Mouse (Mus musculus) layer of hippocampus, adult 18-20 months (tissue): ENCODE data around the gene Pnpo. TPM values are rescaled to one million over a fixed set of nuclear protein-coding genes. Genes with fewer than 3 reads are reported as not detected.
A peak's percentile ranks its signal among the peaks of the same experiment; 100 is the strongest.

Experiments used
- DNase-seq, 2 experiments: peaks; one replicate each; pipeline ENCODE4 v3.0.0; 2022; ENCODE audit warnings: low spot score in 2 of 2
- total RNA-seq, 2 experiments: library from RNA; stranded (reverse); gene quantifications; 2 replicates each; pipeline ENCODE4 v1.2.3; 2021

Gene Pnpo
- total RNA-seq, 2 experiments from 2014 or later, result 34.2 to 35.0 TPM

DNA sequence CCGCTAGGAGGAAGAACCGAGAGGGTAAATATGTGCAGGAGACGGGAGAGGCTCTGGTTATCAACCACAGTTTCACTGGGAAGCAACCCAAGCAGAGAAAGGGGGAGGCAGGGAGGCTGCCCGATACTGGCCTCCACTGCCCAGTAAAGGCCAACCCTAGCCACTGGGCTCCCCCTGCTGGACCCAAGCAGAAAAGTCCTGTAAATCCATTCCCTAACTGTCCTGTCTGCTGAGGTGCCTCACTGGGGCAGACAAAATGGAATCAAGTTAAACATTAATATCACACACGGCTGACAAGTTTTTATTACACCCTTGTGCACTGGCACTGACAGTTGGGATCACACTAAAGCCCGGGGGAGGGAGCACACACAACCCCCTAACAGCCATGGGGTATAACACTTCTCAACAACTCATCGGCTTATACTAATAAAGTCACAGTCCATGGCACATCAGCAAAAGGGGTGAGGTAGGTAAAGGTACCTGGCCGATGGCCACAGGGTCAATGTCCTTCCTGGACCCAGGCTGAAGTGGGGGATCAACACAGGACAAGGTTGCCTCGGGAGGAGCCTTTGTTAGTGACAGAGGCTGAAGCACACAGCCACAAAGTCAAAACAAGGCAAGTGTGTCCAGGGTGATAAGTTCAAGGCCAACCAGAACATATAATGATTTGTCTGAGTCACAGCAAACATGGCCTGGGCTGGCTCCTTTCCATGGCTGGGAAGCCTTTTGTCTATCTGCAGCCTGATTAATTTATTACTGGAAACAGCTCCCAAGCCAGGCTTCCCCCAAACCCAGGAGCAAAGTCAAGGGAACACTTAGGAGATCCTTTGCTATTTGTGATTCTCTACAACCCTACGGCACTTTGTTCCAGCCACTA, 6.0 kb downstream of the Pnpo start:
- no peak for DNase-seq

DNA sequence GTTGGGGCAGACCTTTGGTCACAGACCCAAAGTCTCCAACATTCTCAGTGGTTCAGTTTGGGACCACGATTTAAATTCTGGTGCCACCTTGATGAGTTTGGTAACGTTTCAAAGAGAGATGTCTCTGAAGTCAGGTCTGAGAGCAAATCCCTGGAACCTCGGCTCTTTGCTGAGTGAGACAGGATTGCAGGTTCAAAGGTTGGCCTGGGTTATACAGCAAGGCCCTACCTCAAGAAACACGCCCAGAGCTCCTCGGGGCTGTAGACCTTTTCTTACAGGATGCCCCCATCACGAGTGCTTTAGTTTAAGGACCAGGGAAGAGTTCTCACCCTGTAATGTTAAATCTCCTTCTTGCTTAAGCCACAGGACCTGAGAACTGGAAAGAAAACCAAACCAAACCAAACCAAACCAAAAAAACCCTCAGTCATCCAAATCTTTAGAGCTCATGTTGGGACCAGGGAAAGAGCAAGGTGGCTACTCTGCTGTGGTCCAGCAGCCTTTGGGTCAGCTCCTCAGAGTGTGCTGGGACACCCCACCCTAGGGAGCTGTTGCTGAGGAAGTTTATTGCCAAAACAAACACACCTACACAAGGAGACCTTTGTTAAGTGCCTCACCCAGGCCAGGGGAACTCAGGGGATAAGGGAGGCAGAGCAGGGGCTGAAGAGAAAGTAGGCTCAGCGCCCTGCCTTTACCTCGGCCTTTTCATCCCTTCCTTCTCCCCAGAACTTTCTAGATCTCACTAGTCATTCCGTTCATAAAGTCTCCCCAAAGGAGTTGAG, 7.7 kb downstream of the Pnpo start:
- no peak for DNase-seq

DNA sequence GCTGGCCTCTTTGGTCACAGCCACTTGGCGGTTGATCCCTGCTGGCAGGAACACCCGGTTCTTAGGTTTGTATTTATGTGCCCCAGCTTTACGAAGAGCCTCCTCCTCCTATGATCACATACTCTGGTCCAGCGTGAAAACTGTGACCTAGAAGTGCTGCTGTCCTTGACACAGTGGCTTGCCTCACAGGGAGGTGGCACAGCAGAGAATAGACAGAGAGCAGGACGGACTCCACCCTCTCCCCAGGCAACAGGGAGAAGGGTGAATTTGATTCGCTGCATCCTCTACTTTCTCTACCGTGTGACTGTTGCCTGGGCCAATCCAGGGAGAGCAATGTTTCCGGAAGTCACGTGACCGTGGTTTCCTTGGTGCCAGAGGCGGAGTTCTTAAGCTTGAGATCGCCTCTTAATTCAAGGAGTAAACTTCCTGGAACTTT, 8.8 kb downstream of the Pnpo start:
- peak in 1 of 2 experiments; percentile 57 for DNase-seq

DNA sequence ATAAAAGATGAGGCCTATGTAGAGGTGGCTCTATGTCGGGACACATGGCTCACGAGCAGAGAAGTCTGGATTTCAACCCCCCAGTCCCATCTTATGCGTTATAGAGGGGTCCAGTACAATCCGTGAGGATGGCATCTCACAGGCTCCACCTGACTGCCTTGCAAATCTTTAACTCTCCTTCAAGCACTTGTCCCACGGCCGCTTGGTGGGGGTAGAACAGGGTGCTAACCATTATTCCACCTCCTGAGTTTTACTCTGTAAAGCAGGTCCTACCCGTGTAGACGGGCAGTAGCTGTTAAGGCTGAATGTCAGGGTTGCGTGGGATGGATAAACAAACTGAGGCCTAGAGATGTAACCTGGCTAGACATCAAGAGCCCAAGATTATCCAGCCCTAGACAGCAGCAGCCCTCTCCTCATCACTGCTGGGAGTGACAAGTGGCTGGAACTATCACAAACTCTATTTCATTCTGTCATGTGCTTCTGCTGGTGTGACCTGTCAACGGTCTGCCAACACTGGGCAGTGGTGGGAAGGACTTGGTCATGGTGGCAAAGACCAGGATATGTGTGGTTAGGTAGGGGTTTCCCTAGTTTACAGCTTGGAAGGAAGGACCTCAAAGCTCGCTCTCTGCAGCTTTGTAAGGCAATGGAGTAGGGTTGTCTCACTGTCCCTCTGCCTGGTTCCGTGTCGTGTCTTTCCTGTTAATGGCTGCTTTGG, 10.1 kb downstream of the Pnpo start:
- no peak for DNase-seq

DNA sequence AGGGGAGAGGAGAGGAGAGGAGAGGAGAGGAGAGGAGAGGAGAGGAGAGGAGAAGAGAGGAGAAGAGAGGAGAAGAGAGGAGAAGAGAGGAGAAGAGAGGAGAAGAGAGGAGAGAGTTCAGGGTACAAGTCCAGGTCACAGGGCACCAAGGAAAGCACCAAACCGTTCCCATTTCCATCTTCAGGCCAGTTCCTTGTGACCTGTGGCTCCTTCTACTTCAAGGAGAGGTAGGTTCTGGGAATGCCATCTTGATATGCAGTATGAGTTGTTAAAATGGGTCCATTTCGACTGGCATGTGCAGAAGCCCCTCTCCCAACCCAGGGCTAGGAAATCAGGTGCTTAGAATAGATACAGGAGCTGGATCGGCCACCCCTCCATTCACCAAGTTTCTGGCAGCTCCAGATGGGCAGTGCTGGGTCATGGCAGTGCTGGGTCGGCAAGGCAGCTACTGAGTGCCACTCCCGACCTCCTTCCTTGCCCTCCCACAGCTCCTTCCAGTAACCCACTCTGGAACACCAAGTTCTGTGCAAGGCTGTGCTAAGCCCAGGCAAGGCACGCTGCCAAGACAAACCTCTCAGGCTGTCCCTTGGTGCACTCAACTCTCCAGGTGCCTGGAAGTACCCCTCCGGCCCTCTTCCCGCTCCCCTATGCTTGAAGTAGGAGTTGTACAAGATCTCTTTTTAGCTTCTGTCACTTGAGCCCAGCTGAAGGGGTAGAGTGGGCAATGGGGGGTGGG, 12.3 kb downstream of the Pnpo start:
- no peak for DNase-seq

DNA sequence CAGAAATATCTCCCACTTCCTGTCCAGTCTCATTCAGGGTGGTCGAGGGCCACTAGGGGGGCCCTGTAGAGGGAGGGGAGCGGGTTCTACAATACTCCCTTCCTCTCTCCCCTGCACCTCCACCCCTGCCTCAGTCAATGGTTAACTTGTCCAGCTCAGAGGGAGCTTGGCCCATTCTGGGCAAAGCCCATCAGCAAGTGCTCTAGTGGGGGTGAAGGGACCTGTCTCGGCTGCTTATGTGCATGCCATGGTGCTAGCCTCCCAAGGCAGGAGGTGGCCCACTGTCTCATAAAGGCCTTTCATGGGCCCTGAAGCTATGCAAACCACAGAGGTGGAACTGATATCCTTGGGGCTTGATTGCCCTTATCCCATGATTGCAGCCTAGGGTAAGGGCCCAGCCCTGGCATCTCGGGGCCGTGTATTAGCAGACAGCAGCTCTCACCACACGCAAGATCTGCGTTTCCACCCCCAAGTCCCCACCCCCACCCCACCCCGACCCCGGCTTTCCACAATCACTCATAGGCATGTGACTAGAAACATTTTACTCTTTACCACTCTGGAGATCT, 13.9 kb downstream of the Pnpo start:
- DNase-seq, result no peak

DNA sequence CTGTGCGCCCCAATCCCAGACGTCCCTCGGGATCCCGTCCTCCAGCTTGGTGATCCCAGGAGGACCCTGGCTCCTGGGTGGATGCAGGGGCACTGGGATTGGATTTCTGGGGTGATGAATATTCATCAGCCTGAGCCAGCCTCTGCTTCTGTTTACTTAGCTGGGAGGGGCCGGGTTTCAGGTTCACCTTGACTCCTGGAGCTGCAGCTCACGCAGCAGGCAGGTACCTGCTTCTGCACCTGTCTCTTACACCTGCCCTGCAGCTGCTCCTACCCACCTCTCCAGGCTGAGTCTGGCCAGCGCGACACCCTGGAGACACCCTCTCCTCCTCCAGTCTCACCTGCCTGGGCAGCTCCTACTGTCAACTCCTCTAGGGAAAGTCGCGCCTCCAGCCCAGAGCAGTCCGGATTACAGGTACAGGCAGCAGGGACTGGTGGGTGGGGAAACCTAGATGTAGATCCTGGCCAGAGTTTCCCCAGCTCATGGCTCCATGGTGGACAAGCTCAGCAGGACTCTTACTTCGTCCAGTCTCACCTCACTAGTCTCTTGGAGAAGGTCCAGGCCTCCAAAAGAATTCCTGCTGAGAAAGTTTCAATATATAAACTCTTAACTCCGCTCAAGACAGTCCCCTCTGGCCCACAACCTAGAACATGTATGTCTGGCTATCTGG, 14.6 kb downstream of the Pnpo start:
- DNase-seq, result no peak

DNA sequence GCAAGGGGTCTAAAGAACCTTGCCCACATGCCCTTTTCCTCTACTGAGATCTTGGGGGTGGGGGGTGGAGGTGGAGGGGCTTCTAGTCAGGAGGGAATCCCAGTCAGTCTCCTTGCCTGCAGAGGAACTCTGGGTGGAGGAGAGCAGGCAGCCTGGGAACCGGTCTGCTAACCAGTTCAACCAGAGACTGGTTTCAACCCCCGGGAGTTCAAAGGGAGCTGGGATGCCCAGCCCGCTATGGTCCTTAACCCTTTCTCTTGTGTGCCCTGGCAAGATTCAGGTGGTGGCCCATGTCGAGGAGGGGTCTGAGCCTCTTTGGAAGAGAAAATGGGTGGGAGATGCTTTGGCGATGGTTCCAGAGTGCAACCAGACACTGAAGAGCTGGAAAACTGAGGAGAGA, 15.1 kb downstream of the Pnpo start:
- no peak for DNase-seq

DNA sequence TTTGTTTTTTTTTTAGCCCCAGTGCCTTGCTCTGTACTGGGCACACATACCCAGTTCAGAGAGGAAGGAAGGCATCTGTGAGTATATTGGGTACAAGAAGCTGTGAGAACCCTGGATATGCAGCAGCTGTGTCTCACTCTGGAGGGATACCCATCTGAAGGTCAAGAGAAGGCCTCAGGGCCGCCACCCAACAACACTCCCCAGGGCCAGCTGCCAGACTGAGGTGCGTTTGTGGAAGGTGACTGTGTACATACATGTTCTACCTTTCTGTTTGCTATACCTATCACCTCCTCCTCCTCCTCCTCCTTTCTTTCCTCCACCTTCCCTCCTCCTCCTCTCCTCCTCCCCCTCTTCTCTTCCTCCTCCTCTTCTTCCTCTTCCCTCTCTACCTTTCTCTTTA, 15.7 kb downstream of the Pnpo start, which contains the start of gene Prr15l:
Gene Prr15l (plus strand): TSS at position 17 of the 400 bp plus-strand sequence.
- no peak for DNase-seq

DNA sequence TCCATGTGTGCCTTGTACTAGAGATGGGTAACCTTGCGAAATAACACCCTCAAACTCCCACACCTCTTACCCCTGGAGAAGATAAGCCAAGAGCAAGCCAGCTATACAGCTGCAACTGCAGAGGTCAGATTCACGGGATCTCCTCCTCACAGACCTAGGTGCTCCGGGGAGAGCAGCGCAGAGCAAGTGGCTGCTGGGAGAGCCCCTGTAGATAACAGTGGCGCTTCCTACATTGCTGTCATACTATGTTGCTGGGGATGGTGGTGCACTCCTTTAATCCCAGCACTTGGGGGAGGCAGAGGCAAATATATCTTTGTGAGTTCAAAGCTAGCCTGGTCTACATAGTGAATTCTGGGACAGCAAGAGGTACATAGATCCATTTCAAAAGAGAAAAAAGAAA, 17.2 kb downstream of the Pnpo start:
- no peak for DNase-seq

DNA sequence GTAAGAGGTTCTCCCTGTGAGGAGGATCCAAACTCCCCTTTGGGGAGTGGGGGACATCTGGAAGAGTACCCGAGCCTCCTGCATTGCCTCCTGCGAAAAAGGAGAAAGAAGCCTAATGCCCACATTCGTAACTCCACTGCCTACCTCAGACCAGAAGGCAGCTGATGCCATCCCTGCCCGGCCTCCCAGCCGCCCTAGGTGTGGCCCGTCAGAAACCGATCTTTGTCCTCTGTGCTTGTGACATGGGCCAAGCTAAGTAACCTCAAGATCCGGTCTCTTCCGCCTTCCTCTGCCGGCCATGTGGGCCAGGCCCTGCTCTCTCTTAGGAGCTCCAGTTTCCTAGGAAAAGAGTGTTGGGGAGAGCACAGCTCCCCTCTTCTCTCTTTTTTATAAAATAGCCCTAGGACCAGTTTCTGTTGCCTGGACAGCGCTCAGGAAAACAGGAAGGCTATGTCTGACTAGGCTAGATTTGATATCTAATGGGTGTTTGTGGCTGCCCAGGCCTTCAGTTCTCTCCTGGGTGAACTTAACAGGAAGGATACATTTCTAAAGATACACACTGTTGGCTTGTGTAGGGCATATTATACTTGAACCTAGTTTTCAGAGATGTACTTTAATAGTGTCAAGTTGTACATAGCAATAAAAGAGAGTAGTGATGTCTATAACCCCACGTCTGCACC, 18.2 kb downstream of the Pnpo start:
- DNase-seq, result no peak

DNA sequence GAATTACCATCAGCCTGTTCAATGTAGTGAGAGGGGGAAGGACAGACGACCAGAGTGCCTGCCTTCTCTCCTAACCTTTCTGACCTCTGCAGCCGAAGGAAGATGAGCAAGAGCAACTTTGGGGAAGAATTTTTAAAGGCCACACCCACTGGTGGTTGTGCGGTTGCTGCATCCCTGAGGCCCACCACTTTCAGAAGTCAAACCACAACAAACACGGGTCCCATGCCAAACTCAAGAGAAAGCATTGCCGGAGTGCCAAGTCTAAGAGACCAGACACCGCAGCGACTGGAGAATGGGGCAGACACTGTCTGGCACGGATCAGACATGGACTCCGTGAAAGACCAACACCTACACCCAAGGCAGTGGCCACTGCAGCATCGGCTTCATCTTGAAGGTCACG, 18.9 kb downstream of the Pnpo start:
- DNase-seq, result no peak

DNA sequence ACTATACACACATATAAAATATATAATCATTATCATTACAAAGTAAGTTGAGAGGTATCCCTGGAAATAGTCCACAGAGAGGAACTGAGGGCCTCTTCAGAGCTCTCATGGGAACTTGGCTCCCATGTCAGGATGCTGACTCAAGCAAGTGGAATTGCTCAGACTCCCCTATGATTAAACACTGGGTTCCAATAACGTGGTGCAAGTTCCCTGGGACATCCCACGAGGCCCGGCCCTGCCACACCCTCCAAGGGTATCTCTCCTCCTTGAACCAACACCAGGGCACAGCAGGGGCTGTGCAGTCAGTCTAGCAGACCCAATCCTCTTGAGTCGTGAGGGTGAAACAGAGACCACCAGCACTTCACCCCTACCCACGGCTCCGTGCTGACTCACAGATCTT, 24.8 kb downstream of the Pnpo start:
- no peak for DNase-seq

DNA sequence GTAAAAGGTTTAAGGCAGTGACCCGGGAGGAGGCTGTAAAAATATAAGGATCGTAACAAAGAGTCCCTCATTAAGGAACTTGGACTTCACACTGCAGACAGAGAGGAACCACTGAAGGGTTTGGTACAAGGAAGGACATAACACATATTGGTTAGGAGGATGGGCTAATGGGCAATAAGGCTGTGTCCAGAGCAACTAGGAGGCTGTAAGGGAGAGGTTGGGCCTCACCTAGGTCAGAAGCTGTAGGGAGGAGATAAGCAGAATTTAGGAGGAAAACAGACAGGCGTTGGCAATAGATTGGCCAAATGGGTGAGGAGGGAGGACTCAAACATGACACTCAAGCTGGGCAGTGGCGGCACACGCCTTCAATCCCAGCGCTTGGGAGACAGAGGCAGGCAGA, 26.4 kb downstream of the Pnpo start:
- no peak for DNase-seq

DNA sequence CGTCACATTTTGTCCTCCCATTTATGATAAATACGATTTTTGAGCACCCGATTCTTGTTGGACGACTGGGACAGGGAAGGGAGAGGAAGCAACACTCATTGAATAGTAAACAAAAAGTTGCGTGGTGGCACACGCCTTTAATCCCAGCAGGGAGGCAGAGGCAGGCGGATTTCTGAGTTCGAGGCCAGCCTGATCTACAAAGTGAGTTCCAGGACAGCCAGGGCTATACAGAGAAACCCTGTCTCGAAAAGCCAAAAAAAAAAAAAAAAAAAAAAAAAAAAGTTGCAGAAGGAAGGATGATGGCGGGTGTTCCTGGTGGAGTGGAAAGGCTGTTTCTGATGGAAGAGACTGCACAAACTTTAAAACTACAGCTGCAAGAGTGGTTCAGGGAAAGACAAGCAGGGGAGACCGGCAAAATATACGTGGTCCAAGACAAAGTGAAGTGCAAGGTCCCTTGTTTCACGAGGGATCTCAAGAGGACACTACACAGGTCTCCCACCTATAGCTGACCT, 26.8 kb downstream of the Pnpo start:
- no peak for DNase-seq

DNA sequence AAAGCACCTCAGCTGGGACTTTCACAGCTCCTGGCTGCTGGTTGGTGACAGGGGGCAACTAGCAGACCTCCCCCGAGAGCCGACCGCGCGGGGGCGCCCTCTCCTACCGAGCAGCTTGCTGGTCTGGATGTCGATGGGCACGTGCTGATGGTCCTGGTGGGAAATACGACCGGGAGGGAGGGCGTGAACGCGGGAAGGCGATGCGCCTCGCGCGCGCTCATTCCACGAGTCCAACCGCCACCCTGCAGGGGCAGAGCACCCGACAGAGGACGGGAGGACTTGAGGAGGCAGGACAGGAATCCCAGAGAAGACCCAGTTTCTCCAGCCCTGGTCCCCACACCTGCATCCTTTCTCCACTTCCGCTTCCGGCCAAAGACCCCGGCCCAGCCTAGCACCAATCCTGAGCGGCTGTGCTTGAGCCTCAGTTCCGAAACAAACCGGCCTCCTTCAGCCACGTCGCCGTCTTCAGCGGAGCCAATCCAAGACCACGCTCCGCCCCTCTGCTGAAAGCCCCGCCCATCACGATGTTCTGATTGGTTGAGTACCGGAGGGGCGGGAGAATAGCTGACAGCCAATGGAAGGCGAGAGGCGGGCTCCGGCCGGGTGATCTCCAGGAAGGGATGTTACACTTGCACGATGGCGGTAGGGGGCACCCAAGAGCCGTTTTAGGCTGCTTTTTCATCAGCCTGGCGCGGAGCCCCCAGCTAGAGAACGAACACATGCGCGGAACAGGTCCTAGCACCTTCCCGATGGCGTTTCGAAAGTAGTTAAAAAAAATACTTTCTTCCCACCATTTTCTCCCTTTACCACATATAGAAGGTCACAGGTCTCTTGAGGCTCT, 27.5 kb downstream of the Pnpo start, which contains the start of gene Cdk5rap3:
Gene Cdk5rap3 (minus strand): TSS at position 453 of the 841 bp plus-strand sequence.
- peak; percentile 99 for DNase-seq

DNA sequence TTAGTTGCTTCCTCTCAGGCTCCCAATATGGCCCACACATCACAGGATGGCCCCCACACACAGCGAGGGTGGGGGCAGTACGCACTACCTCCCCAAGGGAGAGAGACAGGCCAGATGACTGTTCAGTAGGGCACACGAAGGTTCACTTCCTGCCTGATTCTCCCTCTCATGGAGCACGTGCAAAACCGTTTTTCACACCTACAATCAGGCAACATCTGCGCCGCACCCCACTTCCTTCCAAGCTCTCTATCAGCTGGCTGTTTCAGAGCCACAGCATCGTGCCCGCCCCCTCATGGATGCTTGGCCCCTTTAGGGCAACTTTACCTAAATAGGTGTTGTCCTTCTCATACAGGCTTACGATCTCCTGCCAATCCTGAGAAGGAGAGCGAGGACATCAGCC, 31.1 kb downstream of the Pnpo start:
- DNase-seq, result no peak

DNA sequence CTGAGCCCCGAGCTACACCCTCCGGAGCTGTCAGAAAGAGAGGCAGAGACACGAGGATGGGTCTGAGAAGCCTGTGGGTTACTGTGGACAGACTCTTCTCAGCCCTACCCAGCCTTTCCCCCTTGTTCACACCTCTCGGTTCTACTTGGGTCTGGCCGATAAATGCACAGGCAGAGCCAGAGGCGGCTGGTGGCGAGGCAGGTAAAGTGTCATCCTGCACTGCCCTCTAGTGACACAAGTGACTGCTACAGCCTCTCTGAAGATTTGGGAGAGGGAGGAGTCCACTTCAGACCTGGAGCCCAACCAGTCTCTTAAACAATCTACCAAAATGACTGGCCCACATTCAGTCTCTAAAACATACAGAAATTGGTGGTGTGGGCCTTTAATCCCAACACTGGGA, 33.8 kb downstream of the Pnpo start:
- peak; percentile 80 to 93 for DNase-seq
